In the genomic region with DNA sequence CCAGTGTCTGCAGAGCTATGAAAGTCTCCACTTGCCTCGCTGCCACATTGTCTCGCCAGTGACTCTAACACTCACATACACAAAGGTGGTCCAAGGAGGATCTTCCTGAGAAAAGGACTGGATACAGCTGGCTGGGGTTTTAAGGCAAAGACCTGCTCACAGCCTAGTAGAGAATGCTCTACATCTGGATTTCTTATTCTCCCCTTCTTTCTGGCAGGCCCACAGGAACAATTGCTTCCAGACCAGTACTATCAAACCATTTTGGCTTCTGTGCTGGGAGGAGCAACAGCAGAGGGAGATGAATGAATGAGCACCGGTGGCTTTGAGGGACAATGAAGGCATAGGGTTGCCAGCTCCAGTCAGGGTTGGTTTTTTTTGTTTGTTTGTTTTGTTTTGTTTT, we compare ENCODE assay signal across 23 mouse cellular contexts.
DNase-seq lines count a peak whose midpoint lies in the region; ATAC-seq lines count a peak whose summit lies in the region.
"Had no signal": no experiment of that assay in that cellular context is flagged by ENCODE, and none has a peak within 500 bp of the region (broad histone marks: within the 10 kb centered on the region; RNA-seq: fewer than 3 reads in every experiment).

No protein-coding gene starts in this region.

- ATAC-seq in heart, embryonic 11.5 days (replicated peaks; ENCODE audit: insufficient number of reproducible peaks, low FRiP score, low TSS enrichment), result no peak
- ATAC-seq in heart, embryonic 12.5 days (ENCODE audit: insufficient number of reproducible peaks, low FRiP score), result no peak
- ATAC-seq in lung, embryonic 16.5 days (ENCODE audit: low read depth), result no peak
- ATAC-seq: forebrain, embryonic 14.5 days; forebrain, embryonic 16.5 days had no signal

- no peak overlapping the region for H3K4me2 ChIP-seq in heart, embryonic 11.5 days
- H3K4me2 ChIP-seq in heart, embryonic 12.5 days, result no peak overlapping the region
- no peak overlapping the region for H3K4me2 ChIP-seq in lung, embryonic 16.5 days (ENCODE audit: low read depth, low read length)
- H3K4me2 ChIP-seq: embryonic facial prominence, embryonic 13.5 days; embryonic facial prominence, embryonic 15.5 days; forebrain, embryonic 12.5 days had no signal

- no peaks in the 10 kb centered on the region for H3K36me3 ChIP-seq in heart, embryonic 11.5 days (ENCODE audit: control insufficient read depth, insufficient read depth, low read length)
- peaks cover 4% of the 10 kb centered on the region; the same call in 1 of the 2 replicates for H3K36me3 ChIP-seq in heart, embryonic 12.5 days
- H3K36me3 ChIP-seq in lung, embryonic 16.5 days (ENCODE audit: control insufficient read depth, insufficient read depth, low read length), result peaks cover 3% of the 10 kb centered on the region
- H3K36me3 ChIP-seq: embryonic facial prominence, embryonic 15.5 days; forebrain, embryonic 12.5 days had no signal

- H3K9me3 ChIP-seq in heart, embryonic 11.5 days (replicated peaks; ENCODE audit: control insufficient read depth, low read length), result no peaks in the 10 kb centered on the region
- peaks cover 4% of the 10 kb centered on the region for H3K9me3 ChIP-seq in heart, embryonic 12.5 days (replicated peaks)
- H3K9me3 ChIP-seq in lung, embryonic 16.5 days (ENCODE audit: control insufficient read depth, low read length), result peaks cover 3% of the 10 kb centered on the region; the same call in 1 of the 2 replicates
- H3K9me3 ChIP-seq: embryonic facial prominence, embryonic 13.5 days; embryonic facial prominence, embryonic 15.5 days; forebrain, embryonic 12.5 days had no signal

- WGBS in heart, embryonic 11.5 days (ENCODE audit: insufficient replicate concordance), result 80% methylated on average over 3 of the region's 3 CpGs
- WGBS in heart, embryonic 12.5 days, result 78% methylated on average over 3 of the region's 3 CpGs
- WGBS in lung, embryonic 16.5 days, result 66% methylated on average over 3 of the region's 3 CpGs

- peak overlapping the region; percentile 24; the same call in 1 of the 2 replicates for H3K27ac ChIP-seq in heart, embryonic 11.5 days (ENCODE audit: low read depth, low read length)
- no peak overlapping the region for H3K27ac ChIP-seq in heart, embryonic 12.5 days (ENCODE audit: poor library complexity, severe bottlenecking)
- peak overlapping the region; percentile 45; the same call in 1 of the 2 replicates for H3K27ac ChIP-seq in lung, embryonic 16.5 days (ENCODE audit: low read length)
- H3K27ac ChIP-seq: embryonic facial prominence, embryonic 13.5 days; embryonic facial prominence, embryonic 15.5 days; forebrain, embryonic 10.5 days; forebrain, embryonic 12.5 days had no signal

- no peak overlapping the region for H3K4me3 ChIP-seq in heart, embryonic 11.5 days (ENCODE audit: low read depth, low read length)
- H3K4me3 ChIP-seq in heart, embryonic 12.5 days, result no peak overlapping the region
- no peak overlapping the region for H3K4me3 ChIP-seq in lung, embryonic 16.5 days (ENCODE audit: low read length)
- H3K4me3 ChIP-seq: embryonic facial prominence, embryonic 13.5 days; embryonic facial prominence, embryonic 15.5 days; erythroblast, embryonic 14.5 days; forebrain, embryonic 10.5 days; forebrain, embryonic 12.5 days had no signal

- H3K9ac ChIP-seq in heart, embryonic 11.5 days (ENCODE audit: low read depth, low read length), result no peak overlapping the region
- H3K9ac ChIP-seq in heart, embryonic 12.5 days, result no peak overlapping the region
- H3K9ac ChIP-seq in lung, embryonic 16.5 days (ENCODE audit: low read length), result no peak overlapping the region
- H3K9ac ChIP-seq: embryonic facial prominence, embryonic 13.5 days; embryonic facial prominence, embryonic 15.5 days; forebrain, embryonic 12.5 days had no signal

- H3K27me3 ChIP-seq in heart, embryonic 11.5 days (ENCODE audit: control insufficient read depth, insufficient read depth, low read length), result no peaks in the 10 kb centered on the region
- H3K27me3 ChIP-seq in heart, embryonic 12.5 days (replicated peaks), result no peaks in the 10 kb centered on the region
- no peaks in the 10 kb centered on the region for H3K27me3 ChIP-seq in lung, embryonic 16.5 days (ENCODE audit: control insufficient read depth, insufficient read depth, low read depth, low read length)
- H3K27me3 ChIP-seq: embryonic facial prominence, embryonic 13.5 days; embryonic facial prominence, embryonic 15.5 days; forebrain, embryonic 12.5 days had no signal

- DNase-seq in heart, adult 11 months, result peak; percentile 76
- no peak for DNase-seq in heart, postnatal 4 days
- no peak for DNase-seq in lung, postnatal 36 days
- no peak for DNase-seq in gastrocnemius, postnatal 4 days (ENCODE audit: low spot score in 2 of 2)
- DNase-seq: adrenal gland, adult 2 months; adrenal gland, postnatal 10 days; adrenal gland, postnatal 25 days; cerebellum, adult 11 months; cerebellum, adult 8-10 months; cerebellum, adult 9-11 months; cerebellum, postnatal 14 days; cerebellum, postnatal 36 days; embryo, embryonic 11 days had no signal

- H3K4me1 ChIP-seq in heart, embryonic 11.5 days (ENCODE audit: control insufficient read depth, insufficient read depth, low read length), result peaks cover 10% of the 10 kb centered on the region
- H3K4me1 ChIP-seq in heart, embryonic 12.5 days (replicated peaks), result peaks cover 29% of the 10 kb centered on the region
- H3K4me1 ChIP-seq in lung, embryonic 16.5 days (replicated peaks; ENCODE audit: control insufficient read depth, insufficient read depth, low read length), result peaks cover 14% of the 10 kb centered on the region
- H3K4me1 ChIP-seq: forebrain, embryonic 10.5 days; forebrain, embryonic 12.5 days had no signal
